Mouse (Mus musculus): Measurements from ENCODE around the gene Pir. TPM values are rescaled to one million over a fixed set of nuclear protein-coding genes. Genes with fewer than 3 reads are reported as not detected.
A peak's percentile ranks its signal among the peaks of the same experiment; 100 is the strongest.

The Pir gene
- polyA plus RNA-seq, 1 experiment from 2014 or later = 4.6 TPM

GRCm38 (mm10) chrX:164365153-164365865 is 96.1 kb downstream of the Pir start:
- no peak for ATAC-seq (ENCODE audit: insufficient read depth, low FRiP score, low TSS enrichment)
- Histone ChIP-seq H3K4me2 (ENCODE audit: low read depth) (no peak overlapping the region), H3K9ac (ENCODE audit: low read length) (no peak overlapping the region), H3K9me3 (ENCODE audit: control insufficient read depth, low read length) (no peaks in the 10 kb centered on the region), H3K4me3 (ENCODE audit: low read depth, low read length) (no peak overlapping the region), H3K36me3 (ENCODE audit: control insufficient read depth, insufficient read depth, low read length) (no peaks in the 10 kb centered on the region), H3K27me3 (ENCODE audit: control insufficient read depth, insufficient read depth, low read length) (no peaks in the 10 kb centered on the region), H3K4me1 (ENCODE audit: control insufficient read depth, insufficient read depth, low read length) (no peaks in the 10 kb centered on the region), H3K27ac (ENCODE audit: low read depth, low read length) (no peak overlapping the region)
- no peak for DNase-seq (ENCODE audit: low spot score)
- WGBS = 87% methylated on average over 4 of the region's 4 CpGs

- H3K9ac ChIP-seq (ENCODE audit: low read length) = no peak overlapping the region
- ATAC-seq (ENCODE audit: insufficient read depth, low FRiP score, low TSS enrichment) (no peak), DNase-seq (ENCODE audit: low spot score) (no peak)
- no peaks in the 10 kb centered on the region for H3K4me1 ChIP-seq (ENCODE audit: control insufficient read depth, insufficient read depth, low read length)
- H3K9me3 ChIP-seq (ENCODE audit: control insufficient read depth, low read length) = no peaks in the 10 kb centered on the region
- no peaks in the 10 kb centered on the region for H3K27me3 ChIP-seq (ENCODE audit: control insufficient read depth, insufficient read depth, low read length)
- no peak overlapping the region for H3K4me2 ChIP-seq (ENCODE audit: low read depth)
- 86% methylated on average over 3 of the region's 3 CpGs for WGBS
- no peaks in the 10 kb centered on the region for H3K36me3 ChIP-seq (ENCODE audit: control insufficient read depth, insufficient read depth, low read length)
- H3K27ac ChIP-seq (ENCODE audit: low read depth, low read length) = no peak overlapping the region
- H3K4me3 ChIP-seq (ENCODE audit: low read depth, low read length) = no peak overlapping the region
These were observed 101.4 kb downstream of the Pir start for GRCm38 (mm10) chrX:164370576-164370975.

GRCm38 (mm10) chrX:164373081-164373480 is 103.9 kb downstream of the Pir start, which contains the start of gene Vegfd:
Vegfd (plus strand) TSS chrX:164373378.
- no peaks in the 10 kb centered on the region for H3K27me3 ChIP-seq (ENCODE audit: control insufficient read depth, insufficient read depth, low read length)
- 39% methylated on average over 3 of the region's 3 CpGs for WGBS
- no peaks in the 10 kb centered on the region for H3K36me3 ChIP-seq (ENCODE audit: control insufficient read depth, insufficient read depth, low read length)
- H3K9me3 ChIP-seq (ENCODE audit: control insufficient read depth, low read length) = no peaks in the 10 kb centered on the region
- ATAC-seq (ENCODE audit: insufficient read depth, low FRiP score, low TSS enrichment) (no peak), DNase-seq (ENCODE audit: low spot score) (no peak)
- no peaks in the 10 kb centered on the region for H3K4me1 ChIP-seq (ENCODE audit: control insufficient read depth, insufficient read depth, low read length)
- no peak within 1 kb of the TSS for H3K4me2 ChIP-seq (ENCODE audit: low read depth)
- no peak within 1 kb of the TSS for H3K4me3 ChIP-seq (ENCODE audit: low read depth, low read length)
- H3K9ac ChIP-seq (ENCODE audit: low read length) = no peak within 1 kb of the TSS
- H3K27ac ChIP-seq (ENCODE audit: low read depth, low read length) = no peak within 1 kb of the TSS

- no peaks in the 10 kb centered on the region for H3K4me1 ChIP-seq (ENCODE audit: control insufficient read depth, insufficient read depth, low read length)
- H3K27me3 ChIP-seq (ENCODE audit: control insufficient read depth, insufficient read depth, low read length) = no peaks in the 10 kb centered on the region
- DNase-seq (ENCODE audit: low spot score) (no peak), ATAC-seq (ENCODE audit: insufficient read depth, low FRiP score, low TSS enrichment) (no peak)
- no peak overlapping the region for H3K4me2 ChIP-seq (ENCODE audit: low read depth)
- WGBS = 58% methylated on average over 5 of the region's 5 CpGs
- no peak overlapping the region for H3K4me3 ChIP-seq (ENCODE audit: low read depth, low read length)
- no peak overlapping the region for H3K9ac ChIP-seq (ENCODE audit: low read length)
- H3K9me3 ChIP-seq (ENCODE audit: control insufficient read depth, low read length) = no peaks in the 10 kb centered on the region
- H3K27ac ChIP-seq (ENCODE audit: low read depth, low read length) = no peak overlapping the region
- no peaks in the 10 kb centered on the region for H3K36me3 ChIP-seq (ENCODE audit: control insufficient read depth, insufficient read depth, low read length)
These were observed 105.4 kb downstream of the Pir start for GRCm38 (mm10) chrX:164374586-164374985.

- DNase-seq (ENCODE audit: low spot score) (no peak), ATAC-seq (ENCODE audit: insufficient read depth, low FRiP score, low TSS enrichment) (no peak)
- Histone ChIP-seq H3K27me3 (ENCODE audit: control insufficient read depth, insufficient read depth, low read length) (0 out of 2 replicates have a peak, but pooled peaks cover 2% of the 10 kb centered on the region), H3K36me3 (ENCODE audit: control insufficient read depth, insufficient read depth, low read length) (no peaks in the 10 kb centered on the region), H3K9ac (ENCODE audit: low read length) (no peak overlapping the region), H3K4me2 (ENCODE audit: low read depth) (no peak overlapping the region), H3K9me3 (ENCODE audit: control insufficient read depth, low read length) (no peaks in the 10 kb centered on the region), H3K4me3 (ENCODE audit: low read depth, low read length) (no peak overlapping the region), H3K4me1 (ENCODE audit: control insufficient read depth, insufficient read depth, low read length) (no peaks in the 10 kb centered on the region), H3K27ac (ENCODE audit: low read depth, low read length) (no peak overlapping the region)
- 92% methylated on average over 4 of the region's 4 CpGs for WGBS
These were observed 110.5 kb downstream of the Pir start for GRCm38 (mm10) chrX:164379721-164380120.

GRCm38 (mm10) chrX:164381618-164382408 is 112.6 kb downstream of the Pir start:
- H3K4me1 ChIP-seq (ENCODE audit: control insufficient read depth, insufficient read depth, low read length) = no peaks in the 10 kb centered on the region
- DNase-seq (ENCODE audit: low spot score) (peak; percentile 86), ATAC-seq (ENCODE audit: insufficient read depth, low FRiP score, low TSS enrichment) (peak; percentile 99)
- H3K9me3 ChIP-seq (ENCODE audit: control insufficient read depth, low read length) = no peaks in the 10 kb centered on the region
- 19% methylated on average over 30 of the region's 33 CpGs for WGBS
- H3K4me2 ChIP-seq (ENCODE audit: low read depth) = peak overlapping the region; percentile 53
- H3K9ac ChIP-seq (ENCODE audit: low read length) = no peak overlapping the region
- 0 out of 2 replicates have a peak, but pooled peaks cover 2% of the 10 kb centered on the region for H3K27me3 ChIP-seq (ENCODE audit: control insufficient read depth, insufficient read depth, low read length)
- no peak overlapping the region for H3K27ac ChIP-seq (ENCODE audit: low read depth, low read length)
- no peaks in the 10 kb centered on the region for H3K36me3 ChIP-seq (ENCODE audit: control insufficient read depth, insufficient read depth, low read length)
- H3K4me3 ChIP-seq (ENCODE audit: low read depth, low read length) = peak overlapping the region; percentile 29

- Histone ChIP-seq H3K27me3 (ENCODE audit: control insufficient read depth, insufficient read depth, low read length) (no peaks in the 10 kb centered on the region), H3K9me3 (ENCODE audit: control insufficient read depth, low read length) (no peaks in the 10 kb centered on the region), H3K4me1 (ENCODE audit: control insufficient read depth, insufficient read depth, low read length) (no peaks in the 10 kb centered on the region), H3K4me3 (ENCODE audit: low read depth, low read length) (no peak overlapping the region), H3K9ac (ENCODE audit: low read length) (no peak overlapping the region), H3K4me2 (ENCODE audit: low read depth) (no peak overlapping the region), H3K27ac (ENCODE audit: low read depth, low read length) (no peak overlapping the region), H3K36me3 (ENCODE audit: control insufficient read depth, insufficient read depth, low read length) (no peaks in the 10 kb centered on the region)
- 84% methylated on average over 4 of the region's 4 CpGs for WGBS
- DNase-seq (ENCODE audit: low spot score) (no peak), ATAC-seq (ENCODE audit: insufficient read depth, low FRiP score, low TSS enrichment) (no peak)
These were observed 124.9 kb downstream of the Pir start for GRCm38 (mm10) chrX:164394091-164394490.

GRCm38 (mm10) chrX:164398456-164398855 is 129.3 kb downstream of the Pir start:
- Histone ChIP-seq H3K9me3 (ENCODE audit: control insufficient read depth, low read length) (no peaks in the 10 kb centered on the region), H3K36me3 (ENCODE audit: control insufficient read depth, insufficient read depth, low read length) (no peaks in the 10 kb centered on the region), H3K4me2 (ENCODE audit: low read depth) (no peak overlapping the region), H3K9ac (ENCODE audit: low read length) (no peak overlapping the region), H3K27me3 (ENCODE audit: control insufficient read depth, insufficient read depth, low read length) (no peaks in the 10 kb centered on the region), H3K27ac (ENCODE audit: low read depth, low read length) (no peak overlapping the region), H3K4me3 (ENCODE audit: low read depth, low read length) (no peak overlapping the region), H3K4me1 (ENCODE audit: control insufficient read depth, insufficient read depth, low read length) (no peaks in the 10 kb centered on the region)
- ATAC-seq (ENCODE audit: insufficient read depth, low FRiP score, low TSS enrichment) (no peak), DNase-seq (ENCODE audit: low spot score) (no peak)
- WGBS = 69% methylated on average over 3 of the region's 3 CpGs

Data from neural tube, embryonic 11.5 days (tissue).